Mouse (Mus musculus) testis, adult 2 months (tissue): ENCODE data around the gene Ccl9.

ENCODE experiments used
- CTCF ChIP-seq: fragments of 200-500 bp; IDR thresholded peaks from 2 replicates; pipeline ENCODE4 v1.5.1; 2012; ENCODE audit warnings: low read depth, mild to moderate bottlenecking, inconsistent platforms, low read length, moderate library complexity; ENCODE audit not compliant: control insufficient read depth, insufficient read depth, insufficient replicate concordance
- POLR2A ChIP-seq: fragments of 200-500 bp; IDR thresholded peaks from 2 replicates; pipeline ENCODE4 v1.6.1; 2012; ENCODE audit warnings: low read depth, mild to moderate bottlenecking, inconsistent platforms, low read length, moderate library complexity; ENCODE audit not compliant: control insufficient read depth

- no peak for TF ChIP-seq POLR2A
- no peak for TF ChIP-seq CTCF
These were observed 39.6 kb downstream of the Ccl9 start for GRCm38 (mm10) chr11:83538705-83539314.
